ENCODE assay signal across 9 mouse cellular contexts in genomic region chr11:115904956-115905790, GRCm38 (mm10). TPM values are rescaled to one million over a fixed set of nuclear protein-coding genes. Genes with fewer than 3 reads are reported as not detected.
DNase-seq lines count a peak whose midpoint lies in the region; ATAC-seq and TF ChIP-seq lines count a peak whose summit lies in the region.
"Had no signal": no experiment of that assay in that cellular context is flagged by ENCODE, and none has a peak within 500 bp of the region (broad histone marks: within the 10 kb centered on the region; RNA-seq: fewer than 3 reads in every experiment).

No protein-coding gene starts in this region.

- TF ChIP-seq EP300 in heart, adult 2 months (IDR thresholded peaks at IDR 0.05; ENCODE audit: insufficient read depth, low read depth, low read length) = peak; percentile 44; the same call in 1 of the 2 replicates

- H3K4me3 ChIP-seq in heart, adult 2 months = no peak overlapping the region
- H3K4me3 ChIP-seq in thymus, adult 2 months (ENCODE audit: control insufficient read depth, insufficient read depth, low read length) = peak overlapping the region; percentile 8; the same call in 1 of the 2 replicates
- H3K4me3 ChIP-seq in limb, embryonic 13.5 days = no peak overlapping the region
- H3K4me3 ChIP-seq in stomach, embryonic 16.5 days (replicated peaks; ENCODE audit: low read length) = peak overlapping the region; percentile 17
- H3K4me3 ChIP-seq: neural tube, embryonic 13.5 days had no signal

- TF ChIP-seq CTCF in heart, adult 2 months (IDR thresholded peaks at IDR 0.05) = no peak
- TF ChIP-seq CTCF in thymus, adult 2 months (IDR thresholded peaks at IDR 0.05; ENCODE audit: borderline replicate concordance, control insufficient read depth, extremely low read depth, insufficient read depth, low read length, poor library complexity) = no peak

- 71% methylated on average over 16 of the region's 16 CpGs for WGBS in heart, adult 2 months
- WGBS in thymus, adult 2 months = 62% methylated on average over 16 of the region's 16 CpGs
- WGBS in limb, embryonic 13.5 days = 63% methylated on average over 16 of the region's 16 CpGs
- WGBS in stomach, embryonic 16.5 days = 49% methylated on average over 16 of the region's 16 CpGs

- H3K4me2 ChIP-seq in limb, embryonic 13.5 days (replicated peaks) = 0 out of 2 replicates have a peak overlapping the region, but pooled peaks have one; percentile 7
- H3K4me2 ChIP-seq in stomach, embryonic 16.5 days (ENCODE audit: low read depth, low read length) = peak overlapping the region; percentile 31; the same call in 1 of the 2 replicates
- H3K4me2 ChIP-seq: neural tube, embryonic 13.5 days had no signal

- peaks cover 19% of the 10 kb centered on the region for H3K4me1 ChIP-seq in heart, adult 2 months (ENCODE audit: control insufficient read depth, insufficient read depth, low read length)
- peaks cover 63% of the 10 kb centered on the region for H3K4me1 ChIP-seq in thymus, adult 2 months (replicated peaks; ENCODE audit: control insufficient read depth, insufficient read depth, low read length)
- H3K4me1 ChIP-seq in limb, embryonic 13.5 days = peaks cover 28% of the 10 kb centered on the region
- peaks cover 49% of the 10 kb centered on the region for H3K4me1 ChIP-seq in stomach, embryonic 16.5 days (ENCODE audit: control insufficient read depth, insufficient read depth, low read length)

- H3K36me3 ChIP-seq in heart, adult 2 months (ENCODE audit: control insufficient read depth, insufficient read depth, low read length) = no peaks in the 10 kb centered on the region; the same call in 1 of the 2 replicates
- no peaks in the 10 kb centered on the region for H3K36me3 ChIP-seq in thymus, adult 2 months (ENCODE audit: control insufficient read depth, insufficient read depth, low read length)
- peaks cover 15% of the 10 kb centered on the region for H3K36me3 ChIP-seq in limb, embryonic 13.5 days
- H3K36me3 ChIP-seq in stomach, embryonic 16.5 days (ENCODE audit: control insufficient read depth, insufficient read depth, low read length) = no peaks in the 10 kb centered on the region

- H3K27ac ChIP-seq in heart, adult 2 months = no peak overlapping the region; the same call in 1 of the 2 replicates
- peak overlapping the region; percentile 58 for H3K27ac ChIP-seq in thymus, adult 2 months (ENCODE audit: control insufficient read depth, insufficient read depth, low read length)
- peak overlapping the region; percentile 28; the same call in 1 of the 2 replicates for H3K27ac ChIP-seq in limb, embryonic 13.5 days
- H3K27ac ChIP-seq in stomach, embryonic 16.5 days (ENCODE audit: low read length) = peak overlapping the region; percentile 93
- H3K27ac ChIP-seq: neural tube, embryonic 13.5 days had no signal

- H3K27me3 ChIP-seq in heart, adult 2 months (ENCODE audit: control insufficient read depth, insufficient read depth, low read length) = no peaks in the 10 kb centered on the region
- no peaks in the 10 kb centered on the region for H3K27me3 ChIP-seq in thymus, adult 2 months (ENCODE audit: control insufficient read depth, insufficient read depth, low read length)
- H3K27me3 ChIP-seq in limb, embryonic 13.5 days = no peaks in the 10 kb centered on the region
- no peaks in the 10 kb centered on the region for H3K27me3 ChIP-seq in stomach, embryonic 16.5 days (ENCODE audit: control insufficient read depth, insufficient read depth, low read length)
- H3K27me3 ChIP-seq: neural tube, embryonic 13.5 days had no signal

- no peak for ATAC-seq in limb, embryonic 13.5 days (ENCODE audit: low FRiP score, low read depth)
- peak; percentile 47; the same call in 1 of the 2 replicates for ATAC-seq in stomach, embryonic 16.5 days (ENCODE audit: insufficient read depth, low FRiP score)

- no peak for TF ChIP-seq POLR2A in heart, adult 2 months (IDR thresholded peaks at IDR 0.05; ENCODE audit: insufficient read depth, low read depth, low read length)
- TF ChIP-seq POLR2A in thymus, adult 2 months (IDR thresholded peaks at IDR 0.05; ENCODE audit: control insufficient read depth, extremely low read depth, insufficient read depth, low read length, poor library complexity) = no peak

- intact Hi-C loops in heart, adult 2 months (cut with DNase I) = no loop called here
- intact Hi-C loops in heart, postnatal 14 days (cut with DNase I) = no loop called here

- H3K9me3 ChIP-seq in limb, embryonic 13.5 days = no peaks in the 10 kb centered on the region
- no peaks in the 10 kb centered on the region for H3K9me3 ChIP-seq in stomach, embryonic 16.5 days (replicated peaks; ENCODE audit: control insufficient read depth, low read length)
- H3K9me3 ChIP-seq: neural tube, embryonic 13.5 days had no signal

- H3K9ac ChIP-seq in heart, adult 2 months (ENCODE audit: low read depth, low read length) = no peak overlapping the region
- H3K9ac ChIP-seq in limb, embryonic 13.5 days = 0 out of 2 replicates have a peak overlapping the region, but pooled peaks have one; percentile 26
- H3K9ac ChIP-seq in stomach, embryonic 16.5 days (ENCODE audit: low read length) = peak overlapping the region; percentile 60
- H3K9ac ChIP-seq: neural tube, embryonic 13.5 days had no signal

- H3K79me2 ChIP-seq in heart, adult 2 months (replicated peaks; ENCODE audit: control insufficient read depth, insufficient read depth, low read length) = no peaks in the 10 kb centered on the region

- DNase-seq in heart, adult 2 months = no peak
- no peak for DNase-seq in heart, postnatal 14 days
- no peak for DNase-seq in thymus, adult 2 months
- no peak for DNase-seq in thymus, postnatal 25 days
- no peak for DNase-seq in cerebellum, adult 8-10 months
- no peak for DNase-seq in ovary, adult 18-20 months (ENCODE audit: low spot score)

RNA-seq across cellular contexts. Expression of gene Smim5, which starts 5.4 kb away (rescaled TPM):
- total RNA-seq in heart, adult 2 months (2021) = 10 to 100 TPM; 10.2 to 17.8 TPM
- polyA plus RNA-seq in heart, adult 2 months (2012; rRNA removed) = 21.8 and 32.8 TPM in 2 replicates
- total RNA-seq in heart, postnatal 14 days (2021) = 10 to 100 TPM; 19.6 to 20.4 TPM
- 8.4 and 9.5 TPM in 2 replicates for polyA plus RNA-seq in thymus, adult 2 months (2012; rRNA removed)
- polyA plus RNA-seq in limb, embryonic 13.5 days (2015; fragmentation: Nextera tagmentation; extraction: Ambion mirVana) = 6.7 and 8.6 TPM in 2 replicates
- polyA plus RNA-seq in stomach, embryonic 16.5 days (2015; fragmentation: Nextera tagmentation; extraction: Ambion mirVana) = 6.5 and 8.5 TPM in 2 replicates

RNA-seq across cellular contexts. Expression of gene Smim6, which starts 6.6 kb away (rescaled TPM):
- total RNA-seq in heart, adult 2 months (2021) = not detected
- polyA plus RNA-seq in heart, adult 2 months (2012; rRNA removed) = 0.29 and 0.35 TPM in 2 replicates
- total RNA-seq in heart, postnatal 14 days (2021) = under 1 TPM; 0.22 to 0.48 TPM
- polyA plus RNA-seq in thymus, adult 2 months (2012; rRNA removed) = 0.62 and 0.71 TPM in 2 replicates
- 1.4 TPM in 2 replicates for polyA plus RNA-seq in limb, embryonic 13.5 days (2015; fragmentation: Nextera tagmentation; extraction: Ambion mirVana)
- 57.0 and 68.4 TPM in 2 replicates for polyA plus RNA-seq in stomach, embryonic 16.5 days (2015; fragmentation: Nextera tagmentation; extraction: Ambion mirVana)

RNA-seq across cellular contexts. Expression of gene Sap30bp, which starts 27.9 kb away (rescaled TPM):
- 10 to 100 TPM; 16.4 to 18.1 TPM for total RNA-seq in heart, adult 2 months (2021)
- 9.1 and 10.8 TPM in 2 replicates for polyA plus RNA-seq in heart, adult 2 months (2012; rRNA removed)
- total RNA-seq in heart, postnatal 14 days (2021) = 10 to 100 TPM; 20.6 to 23.8 TPM
- 43.4 and 44.8 TPM in 2 replicates for polyA plus RNA-seq in thymus, adult 2 months (2012; rRNA removed)
- 44.2 and 52.1 TPM in 2 replicates for polyA plus RNA-seq in limb, embryonic 13.5 days (2015; fragmentation: Nextera tagmentation; extraction: Ambion mirVana)
- polyA plus RNA-seq in stomach, embryonic 16.5 days (2015; fragmentation: Nextera tagmentation; extraction: Ambion mirVana) = 32.0 and 35.2 TPM in 2 replicates

RNA-seq across cellular contexts. Expression of gene Recql5, which starts 28.1 kb away (rescaled TPM):
- 1 to 10 TPM; 6.8 to 7.4 TPM for total RNA-seq in heart, adult 2 months (2021)
- polyA plus RNA-seq in heart, adult 2 months (2012; rRNA removed) = 10.2 and 12.2 TPM in 2 replicates
- 1 to 10 TPM; 7.1 to 8.9 TPM for total RNA-seq in heart, postnatal 14 days (2021)
- 32.4 and 34.3 TPM in 2 replicates for polyA plus RNA-seq in thymus, adult 2 months (2012; rRNA removed)
- 22.3 and 23.7 TPM in 2 replicates for polyA plus RNA-seq in limb, embryonic 13.5 days (2015; fragmentation: Nextera tagmentation; extraction: Ambion mirVana)
- polyA plus RNA-seq in stomach, embryonic 16.5 days (2015; fragmentation: Nextera tagmentation; extraction: Ambion mirVana) = 19.5 and 19.7 TPM in 2 replicates

RNA-seq across cellular contexts. Expression of gene Myo15b, which starts 47.0 kb away (rescaled TPM):
- total RNA-seq in heart, adult 2 months (2021) = under 1 TPM in 1 of 2 experiments, not detected in 1; 0.05 TPM
- 0.20 and 0.29 TPM in 2 replicates for polyA plus RNA-seq in heart, adult 2 months (2012; rRNA removed)
- total RNA-seq in heart, postnatal 14 days (2021) = under 1 TPM; 0.07 to 0.14 TPM
- 5.4 and 6.1 TPM in 2 replicates for polyA plus RNA-seq in thymus, adult 2 months (2012; rRNA removed)
- 0.15 and 0.24 TPM in 2 replicates for polyA plus RNA-seq in limb, embryonic 13.5 days (2015; fragmentation: Nextera tagmentation; extraction: Ambion mirVana)
- 20.8 and 21.1 TPM in 2 replicates for polyA plus RNA-seq in stomach, embryonic 16.5 days (2015; fragmentation: Nextera tagmentation; extraction: Ambion mirVana)

Comparison
In these comparisons a context has a peak if more than half of its experiments do, and no peak if none do; other contexts are left out.
1. H3K4me3 ChIP-seq: peak in thymus, adult 2 months (single experiment) and stomach, embryonic 16.5 days (single experiment); none in heart, adult 2 months (single experiment) and limb, embryonic 13.5 days (single experiment).
2. RNA of gene Smim6, which starts 6.6 kb away (polyA plus RNA-seq): 57.0 to 68.4 TPM in stomach, embryonic 16.5 days; 1.4 TPM in limb, embryonic 13.5 days, 0.62 to 0.71 TPM in thymus, adult 2 months and 0.29 to 0.35 TPM in heart, adult 2 months; every median in the first group is over 10 times any median in the second.